Mouse (Mus musculus) CH12.LX (cell line): ENCODE measurements at regions not wholly inside any gene's neighbourhood (a gene's known extent, or its start where the extent isn't known, plus 50 kb on each side); places are given as distances from the start of the nearest gene placed in this dataset.

Experiments
- DNase-seq: peaks from one replicate; pipeline ENCODE4 v3.0.0-alpha.2; 2013; ENCODE audit errors: extremely low read depth
- H3K27ac ChIP-seq: 2 replicates; pipeline ENCODE4 v1.5.1; 2012; ENCODE audit warnings: low read depth, mild to moderate bottlenecking, control low read depth, moderate library complexity; ENCODE audit not compliant: insufficient read depth
- H3K27me3 ChIP-seq: replicated peaks from 2 replicates; pipeline ENCODE3; 2012; ENCODE audit warnings: inconsistent platforms
- H3K36me3 ChIP-seq, 2 experiments: replicated peaks in 1 of 2; 2 replicates each; pipeline versions ENCODE3 to v1.6.1; 2012; ENCODE audit warnings: inconsistent platforms in 1 of 2, low read length in 1 of 2, mild to moderate bottlenecking in 1 of 2, mixed read lengths in 1 of 2, moderate library complexity in 1 of 2; ENCODE audit not compliant: control insufficient read depth in 1 of 2, insufficient read depth in 1 of 2
- H3K4me1 ChIP-seq, 2 experiments: 2 replicates each; pipeline ENCODE4 v1.6.1; 2012; ENCODE audit warnings: inconsistent platforms in 1 of 2, moderate library complexity in 1 of 2; ENCODE audit not compliant: insufficient read depth in 2 of 2, control insufficient read depth in 1 of 2
- H3K4me2 ChIP-seq: 2 replicates; pipeline ENCODE4 v1.6.1; 2012; ENCODE audit warnings: low read depth, mild to moderate bottlenecking, control low read depth; ENCODE audit not compliant: poor library complexity, insufficient read depth, severe bottlenecking
- H3K4me3 ChIP-seq, 3 experiments: fragments of 150-350 bp in 1 of 3; sonication (generic) in 1 of 3; replicated peaks in 1 of 3; 2 replicates each; pipeline versions ENCODE3 to v1.5.1; 2011 to 2012; ENCODE audit warnings: low read depth in 2 of 3, low read length in 2 of 3, mild to moderate bottlenecking in 2 of 3, moderate library complexity in 2 of 3, control low read depth in 1 of 3, improper control_type of control experiment in 1 of 3, inconsistent platforms in 1 of 3, mixed read lengths in 1 of 3; ENCODE audit not compliant: poor library complexity in 1 of 3
- H3K79me2 ChIP-seq: replicated peaks from 2 replicates; pipeline ENCODE4 v1.6.1; 2012; ENCODE audit warnings: mild to moderate bottlenecking, moderate library complexity; ENCODE audit not compliant: control insufficient read depth, poor library complexity, insufficient read depth, severe bottlenecking; ENCODE audit errors: extremely low read depth
- H3K9ac ChIP-seq: 2 replicates; pipeline ENCODE4 v1.6.1; 2012; ENCODE audit warnings: low read depth, mild to moderate bottlenecking, control low read depth, moderate library complexity; ENCODE audit not compliant: insufficient read depth
- H3K9me3 ChIP-seq: replicated peaks from 2 replicates; pipeline ENCODE3; 2012; ENCODE audit warnings: low read length, inconsistent platforms, mixed read lengths
- BHLHE40 ChIP-seq: IDR thresholded peaks from 2 replicates; pipeline ENCODE4 v1.6.1; 2011; ENCODE audit warnings: mild to moderate bottlenecking, low read depth, low read length, improper control_type of control experiment
- CHD1 ChIP-seq: IDR thresholded peaks from 2 replicates; pipeline ENCODE4 v1.6.1; 2012; ENCODE audit warnings: low read depth, low read length, improper control_type of control experiment, inconsistent platforms
- CHD2 ChIP-seq: IDR thresholded peaks from 2 replicates; pipeline ENCODE4 v1.6.1; 2011; ENCODE audit warnings: low read length, improper control_type of control experiment
- E2F4 ChIP-seq: IDR thresholded peaks from 2 replicates; pipeline ENCODE4 v1.6.1; 2011; ENCODE audit warnings: low read depth, low read length, improper control_type of control experiment; ENCODE audit not compliant: insufficient replicate concordance
- EP300 ChIP-seq: IDR thresholded peaks from 2 replicates; pipeline ENCODE4 v1.6.1; 2011; ENCODE audit warnings: low read length, improper control_type of control experiment
- HCFC1 ChIP-seq: IDR thresholded peaks from 2 replicates; pipeline ENCODE4 v1.6.1; 2012; ENCODE audit warnings: low read depth, mild to moderate bottlenecking, inconsistent platforms, low read length, improper control_type of control experiment
- IRF4 ChIP-seq: IDR thresholded peaks from 2 replicates; pipeline ENCODE4 v1.6.1; 2014; ENCODE audit warnings: low read depth, mild to moderate bottlenecking, inconsistent platforms, low read length, improper control_type of control experiment
- JUN ChIP-seq: IDR thresholded peaks from 2 replicates; pipeline ENCODE4 v1.6.1; 2011; ENCODE audit warnings: low read depth, mild to moderate bottlenecking, low read length, improper control_type of control experiment, moderate library complexity; ENCODE audit not compliant: insufficient read depth
- JUND ChIP-seq: conservative IDR thresholded peaks from 2 replicates; pipeline ENCODE4 v1.6.1; 2011; ENCODE audit warnings: low read depth, low read length, improper control_type of control experiment
- MAX ChIP-seq: IDR thresholded peaks from 2 replicates; pipeline ENCODE4 v1.6.1; 2011; ENCODE audit warnings: low read length, improper control_type of control experiment
- MAZ ChIP-seq: IDR thresholded peaks from 2 replicates; pipeline ENCODE4 v1.6.1; 2012; ENCODE audit warnings: low read depth, mild to moderate bottlenecking, inconsistent platforms, low read length, improper control_type of control experiment, moderate library complexity
- MYC ChIP-seq: IDR thresholded peaks from 2 replicates; pipeline ENCODE4 v1.6.1; 2011; ENCODE audit warnings: low read depth, mild to moderate bottlenecking, improper control_type of control experiment, low read length
- NELFE ChIP-seq: IDR thresholded peaks from 2 replicates; pipeline ENCODE4 v1.6.1; 2011; ENCODE audit warnings: low read depth, low read length, improper control_type of control experiment
- NRF1 ChIP-seq: IDR thresholded peaks from 2 replicates; pipeline ENCODE4 v1.6.1; 2014; ENCODE audit warnings: low read depth, mild to moderate bottlenecking, inconsistent platforms, low read length, improper control_type of control experiment, moderate library complexity
- PAX5 ChIP-seq: IDR thresholded peaks from 2 replicates; pipeline ENCODE4 v1.6.1; 2012; ENCODE audit warnings: low read length, inconsistent platforms, mixed read lengths
- POLR2AphosphoS2 ChIP-seq: IDR thresholded peaks from 2 replicates; pipeline ENCODE4 v1.6.1; 2011; ENCODE audit warnings: low read depth, low read length, improper control_type of control experiment
- RAD21 ChIP-seq: IDR thresholded peaks from 2 replicates; pipeline ENCODE4 v1.6.1; 2011; ENCODE audit warnings: low read depth, mild to moderate bottlenecking, low read length, improper control_type of control experiment, moderate library complexity
- SIN3A ChIP-seq: IDR thresholded peaks from 2 replicates; pipeline ENCODE4 v1.6.1; 2012; ENCODE audit warnings: low read length, improper control_type of control experiment, inconsistent platforms
- SMC3 ChIP-seq: IDR thresholded peaks from 2 replicates; pipeline ENCODE4 v1.6.1; 2011; ENCODE audit warnings: low read depth, low read length, improper control_type of control experiment
- TBP ChIP-seq: conservative IDR thresholded peaks from 2 replicates; pipeline ENCODE4 v1.6.1; 2011; ENCODE audit warnings: low read depth, low read length, improper control_type of control experiment
- USF1 ChIP-seq: IDR thresholded peaks from 2 replicates; pipeline ENCODE4 v1.6.1; 2014; ENCODE audit warnings: low read depth, mild to moderate bottlenecking, inconsistent platforms, low read length, improper control_type of control experiment
- USF2 ChIP-seq: conservative IDR thresholded peaks from 2 replicates; pipeline ENCODE4 v1.6.1; 2011; ENCODE audit warnings: low read depth, low read length, improper control_type of control experiment
- ZC3H11A ChIP-seq: IDR thresholded peaks from 2 replicates; pipeline ENCODE4 v1.6.1; 2012; ENCODE audit warnings: low read depth, mild to moderate bottlenecking, inconsistent platforms, low read length, improper control_type of control experiment
- ZMIZ1 ChIP-seq: IDR thresholded peaks from 2 replicates; pipeline ENCODE4 v1.6.1; 2012; ENCODE audit warnings: low read depth, mild to moderate bottlenecking, inconsistent platforms, low read length, improper control_type of control experiment
- dilution Hi-C: fragments of 300-500 bp; cut with MboI; formaldehyde crosslinking; loops from 2 replicates; pipeline ENCODE4 v1.14.3; 2020; ENCODE audit warnings: low sequenced_read_pairs; ENCODE audit not compliant: extremely low pct_unique_long_range_greater_than_20kb, extremely low pct_ligation_motif_present
- in situ Hi-C: fragments of 300-500 bp; cut with MboI; formaldehyde crosslinking; loops from 3 replicates; pipeline ENCODE4 v1.14.3; 2019; ENCODE audit warnings: low sequenced_read_pairs, low pct_ligation_motif_present, low pct_unique_long_range_greater_than_20kb, mixed read lengths

DNA sequence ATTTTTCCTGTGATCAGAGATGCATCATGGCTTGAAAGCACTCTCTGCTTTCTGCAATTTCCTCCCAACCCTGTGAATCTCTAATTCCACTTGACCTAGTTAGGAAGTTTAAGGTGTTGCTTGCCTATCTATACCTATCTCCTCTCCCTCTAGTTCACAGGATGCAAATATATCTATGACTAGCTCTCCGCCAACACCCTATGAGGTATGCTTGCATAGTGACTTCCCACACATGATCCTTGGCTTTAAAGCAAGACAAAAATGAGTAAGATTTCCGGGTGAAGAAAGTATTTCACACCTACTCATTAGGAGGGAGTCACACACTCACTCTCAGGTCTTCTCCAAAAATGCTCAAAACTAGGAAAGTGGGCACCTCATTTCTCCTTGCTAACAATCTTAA lies 169.6 kb upstream of the Tas2r134 start:
- no peak overlapping the region for H3K4me2 ChIP-seq
- H3K9me3 ChIP-seq = no peaks in the 10 kb centered on the region
- in situ Hi-C loops = no loop called here
- dilution Hi-C loops = no loop called here
- no peak for DNase-seq
- H3K4me1 ChIP-seq = no peaks in the 10 kb centered on the region
- no peaks in the 10 kb centered on the region for H3K79me2 ChIP-seq
- no peak overlapping the region for H3K9ac ChIP-seq
- no peak overlapping the region for H3K4me3 ChIP-seq
- H3K36me3 ChIP-seq = no peaks in the 10 kb centered on the region
- TF ChIP-seq SMC3 (no peak), IRF4 (no peak), MYC (no peak), E2F4 (no peak), MAX (no peak), CHD1 (no peak), ZMIZ1 (no peak), NELFE (no peak), NRF1 (no peak), EP300 (no peak), CHD2 (no peak), TBP (no peak), MAZ (no peak), POLR2AphosphoS2 (no peak), USF2 (no peak), USF1 (no peak), JUND (no peak)
- TF ChIP-seq, all 38 proteins: peak for 0
- no peaks in the 10 kb centered on the region for H3K27me3 ChIP-seq
- no peak overlapping the region for H3K27ac ChIP-seq

DNA sequence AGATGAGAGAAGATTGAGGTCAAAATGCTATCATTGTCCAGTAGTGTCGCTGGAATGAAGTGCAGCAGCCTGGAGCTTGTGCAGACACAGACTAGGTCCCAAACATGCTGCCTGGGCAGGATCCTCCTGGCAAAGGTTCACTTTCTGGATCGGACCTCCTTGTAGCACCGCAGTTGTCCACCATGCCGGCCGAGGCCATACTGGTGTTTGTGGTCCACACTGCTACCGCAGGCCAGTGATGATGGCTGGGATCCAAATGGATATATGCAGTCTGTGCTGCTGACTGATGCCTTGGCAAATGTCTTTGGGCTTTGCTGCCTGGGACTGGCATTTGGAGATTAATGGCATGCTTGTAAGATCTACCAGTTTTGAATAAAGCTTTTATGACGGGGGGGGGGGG lies 174.5 kb upstream of the Tas2r134 start:
- in situ Hi-C loops (no loop called here), dilution Hi-C loops (no loop called here)
- H3K9ac ChIP-seq = no peak overlapping the region
- no peak overlapping the region for H3K4me2 ChIP-seq
- H3K79me2 ChIP-seq = no peaks in the 10 kb centered on the region
- no peaks in the 10 kb centered on the region for H3K9me3 ChIP-seq
- H3K36me3 ChIP-seq = no peaks in the 10 kb centered on the region
- H3K27ac ChIP-seq = no peak overlapping the region
- H3K27me3 ChIP-seq = no peaks in the 10 kb centered on the region
- no peak overlapping the region for H3K4me3 ChIP-seq
- no peaks in the 10 kb centered on the region; a peak in 1 of 4 replicates for H3K4me1 ChIP-seq
- TF ChIP-seq PAX5 = no peak
- TF ChIP-seq RAD21 = no peak
- no peak for TF ChIP-seq HCFC1
- no peak for TF ChIP-seq BHLHE40
- TF ChIP-seq SIN3A = no peak
- no peak for TF ChIP-seq ZC3H11A
- TF ChIP-seq MAX = no peak
- TF ChIP-seq JUN = no peak
- DNase-seq = no peak
